Mouse (Mus musculus): Measurements from ENCODE around the gene Olfr1413.

The Olfr1413 gene

GRCm38 (mm10) chr1:92571022-92571421, at the start of gene Olfr1413:
Gene Olfr1413, plus strand, starts transcription at chr1:92571322.
- ATAC-seq (ENCODE audit: low TSS enrichment) = no peak

GRCm38 (mm10) chr1:92521376-92521775, 49.7 kb upstream of the Olfr1413 start:
- ATAC-seq (ENCODE audit: low TSS enrichment) = peak; percentile 44

GRCm38 (mm10) chr1:92523764-92524163, 47.4 kb upstream of the Olfr1413 start:
- ATAC-seq (ENCODE audit: low TSS enrichment) = no peak

- ATAC-seq (ENCODE audit: low TSS enrichment) = no peak
Measured at GRCm38 (mm10) chr1:92536972-92537371, 34.1 kb upstream of the Olfr1413 start.

GRCm38 (mm10) chr1:92539071-92539470, 32.1 kb upstream of the Olfr1413 start:
- ATAC-seq (ENCODE audit: low TSS enrichment) = peak; percentile 59

- ATAC-seq (ENCODE audit: low TSS enrichment) = no peak
Measured at GRCm38 (mm10) chr1:92545929-92546328, 25.2 kb upstream of the Olfr1413 start.

GRCm38 (mm10) chr1:92585479-92585878, 14.4 kb downstream of the Olfr1413 start, which contains the start of gene Olfr1412:
Gene Olfr1412, plus strand, starts transcription at chr1:92585779.
- ATAC-seq (ENCODE audit: low TSS enrichment) = no peak

GRCm38 (mm10) chr1:92594111-92594510, 23.0 kb downstream of the Olfr1413 start, which contains the start of gene Olfr1411:
Gene Olfr1411, plus strand, starts transcription at chr1:92594411.
- no peak for ATAC-seq (ENCODE audit: low TSS enrichment)

- ATAC-seq (ENCODE audit: low TSS enrichment) = no peak
Measured at GRCm38 (mm10) chr1:92596019-92596418, 24.9 kb downstream of the Olfr1413 start.

- ATAC-seq (ENCODE audit: low TSS enrichment) = no peak
Measured at GRCm38 (mm10) chr1:92605482-92605881, 34.4 kb downstream of the Olfr1413 start, which contains the start of gene Olfr1410. Gene Olfr1410, plus strand, starts transcription at chr1:92605782.

GRCm38 (mm10) chr1:92607711-92608110, 36.6 kb downstream of the Olfr1413 start:
- no peak for ATAC-seq (ENCODE audit: low TSS enrichment)

GRCm38 (mm10) chr1:92611008-92611407, 39.9 kb downstream of the Olfr1413 start:
- ATAC-seq (ENCODE audit: low TSS enrichment) = no peak

GRCm38 (mm10) chr1:92613175-92613574, 42.1 kb downstream of the Olfr1413 start:
- no peak for ATAC-seq (ENCODE audit: low TSS enrichment)

- no peak for ATAC-seq (ENCODE audit: low TSS enrichment)
Measured at GRCm38 (mm10) chr1:92614516-92614915, 43.4 kb downstream of the Olfr1413 start.

- ATAC-seq (ENCODE audit: low TSS enrichment) = no peak
Measured at GRCm38 (mm10) chr1:92616046-92616445, 44.9 kb downstream of the Olfr1413 start.

GRCm38 (mm10) chr1:92617488-92617887, 46.4 kb downstream of the Olfr1413 start, which contains the start of gene Olfr12:
Gene Olfr12, plus strand, starts transcription at chr1:92617788.
- no peak for ATAC-seq (ENCODE audit: low TSS enrichment)

- no peak for ATAC-seq (ENCODE audit: low TSS enrichment)
Measured at GRCm38 (mm10) chr1:92618360-92618759, 47.2 kb downstream of the Olfr1413 start.

Data from frontal cortex, adult (tissue).